Mouse (Mus musculus) naive thymus-derived CD4-positive, alpha-beta T cell, adult 5 months (primary cell): Measurements from ENCODE around the gene Vmn2r-ps159. TPM values are rescaled to one million over a fixed set of nuclear protein-coding genes. Genes with fewer than 3 reads are reported as not detected.

Experiments
- polyA plus RNA-seq: library from polyadenylated mRNA; unstranded; fragments of 100-300 nt; shearing (Covaris generic); gene quantifications from one replicate; pipeline ENCODE4 v1.2.1, GENCODE M21; 2017

Vmn2r-ps159 gene
- polyA plus RNA-seq, result not detected

GRCm38 (mm10) chr4:156330803-156331202 is at the start of gene Vmn2r-ps159:
TSS of gene Vmn2r-ps159 (plus strand) at chr4:156331103.

Other genes starting within 250 kb of the Vmn2r-ps159 start
- gene 9430015G10Rik, start 221.1 kb upstream of the Vmn2r-ps159 start, polyA plus RNA-seq, result 34.5 TPM
- 0.16 TPM for gene Rnf223, start 200.6 kb upstream of the Vmn2r-ps159 start, polyA plus RNA-seq
- 4.8 TPM for gene Agrn, start 133.6 kb upstream of the Vmn2r-ps159 start, polyA plus RNA-seq
- 11.7 TPM for gene Isg15, start 130.3 kb upstream of the Vmn2r-ps159 start, polyA plus RNA-seq
- gene AW011738, start 127.8 kb upstream of the Vmn2r-ps159 start, polyA plus RNA-seq, result 11.7 TPM
- 0.70 TPM for gene Perm1, start 115.2 kb upstream of the Vmn2r-ps159 start, polyA plus RNA-seq
- gene Plekhn1, start 96.2 kb upstream of the Vmn2r-ps159 start, polyA plus RNA-seq, result 38.5 TPM
- 136 TPM for gene Noc2l, start 95.1 kb upstream of the Vmn2r-ps159 start, polyA plus RNA-seq
- 0.36 TPM for gene Samd11, start 75.4 kb upstream of the Vmn2r-ps159 start, polyA plus RNA-seq